Mouse (Mus musculus) kidney, adult 18-20 months (tissue): Measurements from ENCODE around the gene Itgb8.

Experiments
- DNase-seq: peaks from one replicate; pipeline ENCODE4 v3.0.0; 2021

Gene Itgb8

DNA sequence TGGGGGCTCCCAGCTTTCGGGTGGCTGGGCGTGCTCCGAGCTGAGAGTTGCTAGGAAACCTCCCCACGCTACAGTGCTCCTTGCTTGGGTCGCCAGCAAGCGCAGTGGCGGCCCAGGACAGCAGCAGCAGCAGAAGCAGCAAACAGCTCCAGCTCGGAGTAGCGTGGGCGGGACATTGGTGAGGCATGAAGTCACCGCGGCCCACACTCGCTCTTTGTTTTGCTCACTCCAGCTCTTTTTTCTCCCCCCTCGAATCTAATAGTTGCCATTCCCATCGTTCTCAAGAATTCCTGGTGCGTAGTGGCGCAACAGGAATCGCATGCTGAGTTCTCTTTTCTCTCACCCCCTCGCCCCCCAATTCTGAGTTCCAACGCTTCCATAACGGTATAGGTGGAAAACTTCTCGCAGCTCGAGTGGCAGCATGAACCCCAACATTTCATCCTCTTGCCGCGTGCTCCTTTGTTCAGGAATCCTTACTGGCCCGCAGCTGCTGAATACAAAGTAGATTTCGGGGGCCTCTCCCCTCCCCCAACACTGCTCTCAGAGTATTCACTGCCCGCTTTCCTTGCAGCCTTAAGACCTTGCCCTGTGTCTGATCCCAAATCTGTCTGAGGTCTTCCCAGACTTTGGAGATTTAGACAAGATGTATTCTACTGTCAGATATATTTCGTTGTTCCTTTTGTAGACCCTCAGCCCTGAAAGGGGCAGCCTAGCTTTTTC lies at the start of gene Itgb8:
Gene Itgb8, minus strand, starts transcription at position 107 of the 720 bp plus-strand sequence.
- no peak for DNase-seq

DNA sequence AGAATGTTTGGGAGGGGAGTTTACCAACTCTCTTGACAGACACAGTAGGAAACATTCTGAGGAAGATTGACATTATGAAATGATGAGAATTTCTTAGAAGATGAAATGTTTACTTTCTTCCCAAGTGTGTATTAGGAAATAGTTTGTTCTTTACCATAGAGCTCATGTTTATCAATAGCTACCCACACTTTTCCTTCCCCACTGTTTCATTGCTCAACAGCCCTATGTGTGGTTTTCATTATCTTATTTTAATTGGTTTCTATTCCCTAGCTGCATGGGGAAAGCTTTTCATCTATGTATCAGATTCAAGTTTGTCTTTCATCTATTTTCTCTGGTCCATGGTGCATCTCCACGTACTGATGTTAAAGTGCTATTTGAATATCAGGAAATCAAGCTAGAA lies 37.7 kb upstream of the Itgb8 start:
- no peak for DNase-seq

DNA sequence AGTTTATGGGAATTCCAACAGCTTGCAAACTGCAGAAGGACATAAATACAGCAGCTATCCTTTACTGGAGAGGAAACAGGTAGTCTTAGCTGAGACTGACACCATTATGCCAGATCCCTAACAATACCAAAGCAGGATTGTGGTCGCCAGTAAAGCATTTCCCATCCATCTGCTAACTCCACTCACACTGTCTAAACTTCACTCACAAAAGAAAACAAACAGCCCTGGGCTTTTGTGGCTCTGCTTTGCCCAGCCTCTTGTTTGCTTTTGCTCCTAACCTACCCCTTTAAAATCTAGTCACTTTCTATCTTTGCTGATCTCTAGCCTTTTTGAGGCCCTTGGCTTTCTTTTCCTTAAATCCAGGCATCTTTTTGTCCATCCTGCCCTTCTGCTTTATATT lies 35.0 kb upstream of the Itgb8 start:
- no peak for DNase-seq

DNA sequence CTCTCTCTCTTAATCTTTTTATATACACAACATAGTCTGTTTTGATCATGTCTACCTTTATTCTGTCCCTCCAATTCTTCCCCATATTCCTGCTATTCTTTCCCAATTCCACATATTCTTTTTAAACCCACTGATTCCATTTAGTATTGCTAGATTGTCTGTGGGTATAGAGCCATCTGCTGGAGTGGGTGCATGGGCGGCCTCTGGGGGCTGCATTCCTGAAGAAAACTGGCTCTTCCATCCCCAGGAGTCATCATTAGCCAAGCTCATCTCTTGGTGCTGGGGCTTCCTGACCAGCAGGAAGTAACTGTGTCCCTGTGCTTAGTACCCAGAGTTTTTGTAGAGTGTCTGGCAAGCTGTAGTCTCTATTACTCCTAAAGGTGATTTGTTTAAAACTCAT lies 33.4 kb upstream of the Itgb8 start:
- DNase-seq = no peak

DNA sequence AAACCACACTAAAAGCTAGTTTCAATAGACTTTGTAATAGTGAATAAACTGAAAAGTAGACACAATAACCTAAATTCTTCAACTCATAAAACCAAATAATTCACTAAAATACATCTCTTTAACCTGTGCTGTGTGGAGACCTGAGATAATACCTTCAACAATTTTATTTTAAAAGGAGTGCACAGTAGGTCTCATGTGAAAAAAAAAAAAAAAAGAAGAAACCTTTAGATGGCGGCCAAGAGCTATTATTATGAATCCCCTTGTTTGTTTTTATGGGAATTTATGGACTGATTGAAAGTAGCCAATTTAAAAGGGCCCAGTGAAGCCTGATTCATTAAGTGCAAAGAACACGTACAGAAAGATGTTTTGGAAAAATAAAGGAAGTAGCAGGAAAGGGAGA lies 31.4 kb upstream of the Itgb8 start:
- DNase-seq = no peak

DNA sequence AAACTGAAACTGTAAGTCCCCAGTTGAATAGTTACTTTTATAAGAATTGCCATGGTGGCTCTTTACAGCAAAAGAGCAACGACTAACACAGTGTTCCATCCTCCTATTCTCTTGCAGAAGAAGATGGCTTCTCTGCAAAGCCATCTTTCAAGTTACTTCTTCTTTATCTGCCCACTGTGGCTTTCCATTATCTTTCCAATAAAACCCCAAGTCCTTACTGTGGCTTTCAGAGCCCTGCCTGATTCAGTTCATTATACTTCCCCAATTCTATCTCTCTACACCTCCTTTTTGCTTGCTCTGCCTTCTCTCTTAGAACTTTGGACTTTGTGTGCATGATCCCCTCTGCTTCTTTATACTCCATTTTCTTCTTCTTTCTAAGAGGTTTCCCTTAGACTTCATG lies 30.1 kb upstream of the Itgb8 start:
- DNase-seq = no peak

DNA sequence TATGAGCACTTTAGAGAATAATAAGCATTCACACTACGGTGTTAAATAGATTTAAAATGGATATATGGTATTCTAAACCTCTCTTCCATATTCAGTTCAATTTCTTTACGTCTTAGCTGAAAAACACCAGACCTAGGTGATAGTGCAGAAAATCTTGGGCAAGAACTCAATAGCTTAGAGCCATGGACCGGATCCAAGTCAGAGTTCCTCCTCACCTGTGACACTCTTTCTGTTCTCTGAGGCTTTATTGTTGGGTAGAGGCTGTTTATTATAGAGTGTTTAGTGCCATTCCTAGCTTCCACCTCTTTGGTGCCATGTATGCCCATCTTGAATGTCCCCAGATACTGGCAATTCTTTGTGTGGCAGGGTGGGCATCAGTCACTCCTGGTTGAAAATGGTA lies 25.9 kb upstream of the Itgb8 start:
- DNase-seq = no peak

DNA sequence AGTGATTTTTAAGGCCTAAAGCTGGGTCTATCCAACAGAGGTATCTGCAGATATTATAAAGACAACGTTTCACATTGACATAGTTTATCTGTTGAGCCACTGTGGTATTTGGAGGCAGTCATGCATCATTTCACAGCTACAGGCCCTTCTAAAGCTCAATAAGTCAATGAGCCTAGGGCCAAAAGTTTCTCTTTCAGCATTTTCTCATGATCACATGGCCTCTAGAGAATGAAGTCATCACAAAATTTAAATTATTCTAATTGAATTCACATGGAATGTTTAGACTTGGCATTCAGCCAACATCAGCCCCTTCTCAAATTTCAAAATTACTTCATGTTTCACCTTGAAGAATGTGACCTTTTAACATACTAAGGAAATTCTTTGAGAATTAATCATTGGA lies 10.0 kb upstream of the Itgb8 start:
- DNase-seq = no peak

DNA sequence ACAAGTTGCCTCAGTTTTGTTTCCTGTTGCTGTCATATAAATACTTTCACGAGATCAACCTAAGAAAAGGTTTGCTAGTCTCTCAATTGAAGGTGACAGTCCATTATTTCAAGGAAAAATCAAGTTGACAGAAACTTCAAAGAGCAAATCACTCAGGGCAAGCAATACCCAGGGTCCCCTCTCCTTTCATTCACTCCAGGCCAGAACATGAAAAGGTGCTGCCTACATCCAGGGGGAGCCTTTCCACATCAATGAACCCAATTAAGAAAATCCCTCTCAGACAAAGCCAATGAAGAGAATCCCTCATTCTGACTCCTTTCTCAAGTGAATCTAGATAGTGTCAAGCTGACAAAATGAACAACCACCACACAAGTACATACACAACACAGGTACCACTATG lies 2.5 kb upstream of the Itgb8 start:
- no peak for DNase-seq

DNA sequence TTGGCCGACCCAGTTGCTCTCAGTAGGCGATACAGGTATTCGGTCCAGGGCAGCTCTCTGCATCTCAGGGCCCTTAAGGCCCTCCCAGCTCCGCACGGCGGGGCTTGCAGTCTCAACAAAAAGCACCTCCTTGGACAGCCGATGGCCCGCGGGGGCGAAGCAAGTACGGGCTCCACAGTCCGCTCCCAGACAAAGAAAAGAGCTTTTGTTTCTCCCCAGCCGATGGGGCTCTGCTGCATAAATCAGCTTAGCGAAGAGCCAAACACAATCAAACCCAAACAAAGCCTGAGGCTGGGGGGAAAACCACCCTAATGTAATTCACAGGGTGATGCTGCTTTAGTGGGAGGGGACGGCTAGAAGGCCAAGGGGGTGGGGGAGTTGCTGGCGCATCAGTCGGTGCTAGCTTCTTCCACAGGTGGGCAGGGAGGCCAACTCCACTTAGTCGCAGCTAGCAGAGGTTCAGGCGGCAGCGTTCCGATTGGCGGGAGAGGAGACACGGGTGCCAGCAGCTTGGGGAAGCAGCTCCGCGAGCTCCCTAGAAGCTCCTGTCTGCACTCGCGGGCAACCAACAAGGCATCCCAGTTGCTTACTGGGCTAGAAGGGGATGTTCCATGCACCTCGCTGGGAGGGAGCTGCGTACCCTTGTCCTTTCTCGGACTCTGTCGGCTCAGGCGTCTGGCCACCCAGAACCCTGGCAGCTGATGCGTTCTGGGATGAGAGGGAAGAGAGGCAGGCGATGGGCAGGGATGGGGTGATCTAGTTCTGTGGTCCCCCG lies 494 bp downstream of the Itgb8 start:
- peak; percentile 80 for DNase-seq

DNA sequence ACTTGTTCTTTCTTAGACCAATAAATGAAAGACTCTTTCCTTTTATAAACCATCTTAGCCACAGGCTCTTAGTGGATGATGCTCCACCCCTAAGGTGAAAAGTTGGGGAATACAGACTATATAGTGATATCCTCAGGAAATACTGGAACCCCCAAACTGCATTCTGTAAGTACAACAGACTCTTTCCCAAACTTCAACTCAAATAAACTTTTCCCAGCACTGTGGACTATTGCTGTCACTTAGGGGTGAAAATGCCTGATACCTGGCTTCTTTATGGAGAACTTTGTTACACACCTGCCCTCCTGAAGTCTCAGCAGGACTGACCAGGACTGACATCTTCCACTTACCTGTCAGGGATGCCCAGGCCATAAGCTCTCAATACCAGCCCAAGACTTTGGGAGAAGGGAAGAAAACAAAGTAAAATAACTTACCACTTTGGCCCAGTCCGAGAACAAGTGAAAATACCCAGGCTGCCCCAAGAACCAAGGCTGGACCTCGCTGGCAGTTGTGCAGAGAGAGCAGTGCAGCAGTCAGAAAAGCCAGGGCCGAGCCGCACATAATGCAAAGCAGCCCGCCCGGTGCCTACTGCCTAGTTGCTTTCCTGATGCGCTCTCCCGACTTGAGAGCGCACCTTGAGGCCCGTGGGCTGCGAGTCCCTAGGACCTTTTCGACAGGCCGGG lies 1.2 kb downstream of the Itgb8 start:
- DNase-seq = no peak

DNA sequence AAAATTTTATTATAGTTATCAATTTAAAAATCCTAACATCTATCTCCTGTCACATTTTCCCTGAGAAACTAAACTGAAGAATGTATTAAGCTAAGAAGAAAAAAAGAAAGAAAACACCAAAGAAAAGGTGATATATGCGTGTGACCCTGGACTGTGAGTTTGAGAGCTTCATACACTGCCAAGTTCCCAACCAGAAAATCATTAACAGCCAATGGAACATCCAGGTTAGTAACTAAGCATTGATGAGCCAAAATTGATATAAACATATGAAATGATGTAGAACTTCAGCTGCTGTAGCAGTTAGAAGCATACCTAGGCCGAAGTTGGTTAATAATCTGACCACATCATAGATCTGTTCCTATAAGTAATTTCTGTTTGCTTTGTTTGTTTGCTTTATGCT lies 6.8 kb downstream of the Itgb8 start:
- DNase-seq = no peak

DNA sequence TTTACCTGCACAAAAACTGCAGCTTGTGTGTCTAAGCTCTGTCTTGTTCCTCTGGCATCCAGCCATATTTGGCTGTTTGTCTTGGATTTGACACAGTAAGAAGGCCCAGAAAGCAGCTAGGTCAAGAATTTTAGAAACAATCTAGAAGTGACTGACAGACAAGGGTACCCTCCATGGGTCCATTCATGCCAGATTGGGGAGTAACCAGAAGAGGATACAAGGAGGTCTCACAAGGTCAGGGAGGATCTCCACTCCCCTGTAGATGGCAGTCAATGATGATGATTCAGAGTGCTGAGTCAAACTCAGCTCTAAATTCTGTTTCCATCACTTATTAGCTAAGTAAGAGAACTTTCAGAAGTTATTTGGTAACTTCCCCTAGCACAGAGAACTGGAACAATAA lies 8.2 kb downstream of the Itgb8 start:
- DNase-seq = peak; percentile 62

DNA sequence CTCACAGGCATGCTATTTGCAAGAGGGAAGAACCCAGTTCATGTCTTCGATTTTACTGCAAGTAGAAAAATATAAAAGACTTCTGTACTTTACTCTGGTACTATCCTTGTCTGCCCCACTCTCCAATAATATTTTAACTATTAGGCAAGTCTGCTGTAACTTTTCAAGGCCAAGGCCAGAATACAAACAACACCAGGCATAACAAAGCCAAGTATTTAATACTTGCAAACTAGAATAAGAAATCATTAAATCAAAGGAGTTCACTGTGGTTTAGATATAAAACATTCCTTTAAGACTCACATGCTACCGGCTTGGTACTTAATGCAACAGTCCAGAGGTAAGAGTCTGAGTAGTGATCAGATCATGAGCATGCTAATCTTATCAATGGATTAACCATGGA lies 9.0 kb downstream of the Itgb8 start:
- DNase-seq = no peak

DNA sequence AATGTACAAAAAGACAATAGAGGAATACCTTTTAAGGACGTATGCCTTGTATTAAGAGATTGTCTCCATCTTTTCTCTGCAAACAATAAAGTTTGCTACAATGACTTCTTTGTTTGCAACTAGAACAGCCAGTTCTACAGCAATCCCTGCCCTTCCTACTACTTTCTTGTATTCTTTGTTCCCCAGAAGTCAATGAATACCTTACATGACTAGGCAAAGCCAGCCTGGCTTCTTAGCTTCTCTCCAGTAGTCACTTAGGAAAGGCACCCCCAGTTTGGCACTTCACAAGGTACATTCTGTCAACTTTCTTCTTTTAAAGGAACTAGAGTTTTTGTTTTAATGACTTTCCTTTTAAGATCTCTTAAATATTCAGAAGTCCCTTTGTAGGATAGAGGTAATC lies 10.7 kb downstream of the Itgb8 start:
- DNase-seq = no peak

DNA sequence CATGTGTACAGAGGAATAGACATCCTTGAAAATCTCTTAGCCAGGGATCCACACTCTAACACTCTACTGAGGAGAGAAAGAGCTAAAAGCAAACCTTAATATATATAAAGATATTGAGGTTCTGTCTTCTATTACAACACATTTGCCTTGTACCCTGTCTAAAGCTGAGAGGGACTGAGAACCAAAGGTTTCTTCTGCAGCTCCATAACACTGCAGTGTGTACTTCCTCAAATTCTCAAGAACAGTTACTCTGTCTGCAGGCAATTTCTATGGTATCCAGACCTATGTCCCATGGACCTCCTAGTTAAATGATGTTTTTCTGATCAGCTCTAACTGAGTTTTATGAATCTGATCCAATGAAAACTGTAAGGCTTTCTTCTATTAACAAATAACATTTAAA lies 13.9 kb downstream of the Itgb8 start:
- DNase-seq = no peak

DNA sequence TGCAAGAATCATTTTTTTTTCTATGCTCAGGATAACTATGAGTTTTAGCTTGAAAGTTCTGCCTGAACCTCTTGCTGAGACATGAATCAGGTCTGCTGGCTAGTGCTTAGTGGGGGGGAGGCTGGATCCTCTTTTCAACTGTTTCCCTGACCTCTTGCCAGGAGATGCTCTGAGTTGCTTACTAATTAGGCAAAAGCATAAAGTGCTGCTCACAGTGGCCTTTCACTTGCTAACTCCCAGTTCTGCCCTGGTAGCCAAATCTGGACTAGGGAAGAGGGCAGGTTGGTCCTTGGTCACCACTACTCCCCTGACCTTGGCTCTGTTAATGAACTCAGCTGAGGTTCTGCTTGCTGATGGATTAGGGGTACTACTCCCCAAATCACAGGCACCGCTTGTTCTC lies 19.2 kb downstream of the Itgb8 start:
- no peak for DNase-seq

DNA sequence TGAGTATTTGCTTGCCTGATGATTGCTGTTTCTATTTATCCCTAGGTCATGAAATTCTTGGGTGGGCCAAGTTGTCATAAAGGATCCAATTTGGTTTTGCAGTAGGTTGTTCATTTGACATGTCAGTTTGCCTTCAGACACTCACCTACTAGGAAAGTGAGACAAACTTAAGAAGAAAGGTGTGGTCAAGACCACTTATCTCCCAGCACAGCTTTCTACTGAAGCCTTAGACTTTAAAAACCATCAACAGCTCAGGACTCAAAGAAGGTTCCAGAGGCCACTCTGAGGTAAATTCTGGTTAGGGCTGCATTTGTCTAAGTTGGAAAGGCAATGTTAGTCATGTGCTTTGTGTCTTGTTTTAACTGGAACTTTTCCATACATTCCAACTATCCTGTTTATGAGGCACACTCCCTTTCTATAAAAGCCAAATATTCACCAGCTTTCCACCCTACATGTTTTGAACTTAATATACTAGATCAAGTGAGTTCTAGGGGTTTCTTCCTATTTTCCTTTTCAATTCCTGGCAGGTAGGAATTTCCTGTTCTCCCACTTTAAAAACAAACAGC lies 20.8 kb downstream of the Itgb8 start:
- DNase-seq = no peak

DNA sequence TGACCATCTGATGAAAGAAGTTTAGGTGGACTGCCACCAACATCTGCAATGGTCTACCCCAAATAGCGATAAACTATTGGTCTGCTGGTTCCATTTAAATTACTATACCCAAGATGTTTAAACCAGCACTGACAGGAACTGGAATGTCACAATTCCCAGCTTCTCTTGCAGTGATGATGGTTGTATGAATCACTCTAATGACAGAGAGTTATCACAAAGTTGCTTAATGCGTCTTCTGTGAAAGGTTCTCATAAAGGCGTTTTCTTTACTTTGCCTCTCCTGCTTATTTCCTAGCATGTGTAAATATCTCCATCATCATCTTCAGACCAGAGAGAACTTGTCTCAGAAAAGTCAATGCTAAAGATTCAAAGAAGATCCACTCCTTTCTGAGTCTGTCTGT lies 23.4 kb downstream of the Itgb8 start:
- no peak for DNase-seq

DNA sequence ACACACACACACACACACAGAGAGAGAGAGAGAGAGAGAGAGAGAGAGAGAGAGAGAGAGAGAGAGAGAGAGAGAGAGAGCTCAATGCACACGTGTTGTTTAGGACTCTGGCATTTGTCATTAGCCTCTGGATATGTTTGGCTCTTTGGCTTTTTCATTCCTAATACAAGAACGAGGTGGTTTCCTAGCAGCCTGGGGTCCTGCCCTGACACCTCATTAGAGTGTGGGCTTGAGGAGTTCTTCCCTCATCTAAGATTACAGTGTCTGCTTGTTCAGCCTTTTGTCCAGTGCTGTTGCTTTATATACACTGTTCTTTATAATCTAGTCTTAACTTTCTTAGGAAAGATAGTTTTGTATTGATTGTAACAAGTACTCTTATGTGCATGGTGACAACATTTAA lies 27.1 kb downstream of the Itgb8 start:
- DNase-seq = no peak

DNA sequence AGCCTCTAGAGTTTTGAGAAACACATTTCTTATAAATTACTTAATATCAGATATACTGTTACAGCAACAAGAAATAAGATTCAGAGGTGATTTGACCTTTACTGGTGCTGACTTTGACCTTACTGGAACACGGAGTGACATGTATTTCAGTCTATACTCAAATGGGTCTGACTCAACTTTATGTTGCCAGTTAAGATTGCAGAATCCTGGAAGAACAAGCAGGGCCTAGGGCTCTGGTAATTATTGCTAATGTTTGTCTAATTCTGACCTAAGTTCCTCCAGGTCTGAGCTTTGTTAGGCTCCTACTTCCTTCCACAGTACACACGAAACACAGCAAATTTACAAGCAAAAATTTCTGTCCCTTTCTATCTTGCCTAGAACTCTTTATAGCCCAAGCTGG lies 28.0 kb downstream of the Itgb8 start:
- DNase-seq = no peak

DNA sequence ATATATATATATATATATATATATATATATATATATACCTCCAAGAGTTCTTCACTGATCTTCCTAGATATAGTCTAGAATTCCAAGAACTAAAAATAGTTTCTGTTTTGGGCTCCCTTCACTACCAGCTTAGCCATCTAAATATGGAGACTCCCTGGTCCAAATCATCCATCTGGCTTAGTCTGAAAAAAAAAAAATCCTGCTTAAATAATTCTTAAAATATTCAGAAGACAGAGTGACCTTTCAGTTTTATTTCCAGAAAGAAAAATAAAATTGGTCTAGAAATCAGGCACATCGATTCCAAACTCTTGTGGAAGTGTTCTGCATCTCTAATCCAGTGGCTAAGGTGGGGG lies 28.6 kb downstream of the Itgb8 start:
- DNase-seq = no peak

DNA sequence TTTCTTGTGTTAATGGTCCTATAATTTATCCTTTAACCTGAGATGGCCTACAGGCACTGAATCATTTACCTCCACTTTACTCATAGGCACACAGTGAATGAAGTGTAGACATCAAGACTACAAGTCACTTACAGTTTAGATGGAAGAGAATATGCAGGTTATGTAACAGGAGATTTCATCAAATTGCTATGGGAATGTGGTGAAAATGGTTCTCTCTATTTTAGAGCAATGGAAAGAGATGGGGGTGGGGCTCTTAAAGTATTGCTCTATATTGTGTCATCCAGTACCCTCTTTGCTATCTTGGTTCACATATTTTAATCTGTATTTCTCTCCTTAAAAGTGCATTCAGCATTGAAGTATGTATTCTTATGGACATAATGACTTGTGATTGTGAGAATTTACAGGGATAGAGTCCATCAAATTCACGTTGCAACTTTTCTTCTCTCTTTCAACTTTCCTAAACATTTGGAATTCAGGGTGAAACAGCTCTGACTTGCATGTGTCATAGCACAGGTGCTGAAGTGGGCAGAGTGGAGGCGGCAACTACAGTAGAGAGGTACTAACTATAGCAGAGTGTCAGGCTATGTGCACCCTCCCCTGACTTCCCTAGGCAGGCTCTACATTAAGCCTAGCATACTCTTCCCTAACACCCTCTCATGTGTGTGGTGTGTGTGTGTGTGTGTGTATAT lies 29.1 kb downstream of the Itgb8 start:
- DNase-seq = no peak

DNA sequence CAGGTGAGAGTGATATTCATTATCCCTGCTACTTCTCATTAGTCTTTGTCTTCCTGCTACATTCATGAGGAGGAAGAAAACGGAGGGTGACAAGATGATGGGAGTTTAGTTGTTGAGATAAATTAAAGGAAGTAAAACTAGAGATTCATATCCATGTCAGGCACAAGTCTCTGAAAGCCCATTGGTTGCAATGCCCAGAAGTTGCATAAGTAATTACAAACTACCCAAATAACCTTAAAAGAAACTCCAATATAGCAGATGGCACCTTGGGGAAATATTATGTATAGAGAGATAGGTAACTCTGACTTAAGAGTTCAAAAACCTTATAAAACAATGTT lies 31.2 kb downstream of the Itgb8 start:
- DNase-seq = no peak
